Mouse (Mus musculus): ENCODE measurements around the gene Taf1b. TPM values are rescaled to one million over a fixed set of nuclear protein-coding genes. Genes with fewer than 3 reads are reported as not detected.

The Taf1b gene
- polyA plus RNA-seq, 1 experiment from 2014 or later, result 21.7 TPM

- peaks cover 28% of the 10 kb centered on the region for H3K4me1 ChIP-seq
- 50% methylated on average over 3 of the region's 3 CpGs for WGBS
- H3K9ac ChIP-seq, result no peak overlapping the region
- peaks cover 64% of the 10 kb centered on the region for H3K36me3 ChIP-seq
- no peaks in the 10 kb centered on the region for H3K9me3 ChIP-seq
- no peaks in the 10 kb centered on the region for H3K27me3 ChIP-seq (replicated peaks)
- H3K4me3 ChIP-seq, result no peak overlapping the region
- no peak overlapping the region for H3K4me2 ChIP-seq
- peak overlapping the region; percentile 67 for H3K27ac ChIP-seq (replicated peaks)
- no peak for ATAC-seq (ENCODE audit: extremely low read depth, insufficient number of reproducible peaks, low FRiP score, low TSS enrichment)
Observed at GRCm38 (mm10) chr12:24583653-24584052, 85.5 kb downstream of the Taf1b start.

- WGBS, result 84% methylated on average over 8 of the region's 8 CpGs
- ATAC-seq (ENCODE audit: extremely low read depth, insufficient number of reproducible peaks, low FRiP score, low TSS enrichment), result no peak
Observed at GRCm38 (mm10) chr12:24584835-24585234, 86.7 kb downstream of the Taf1b start.

DNA sequence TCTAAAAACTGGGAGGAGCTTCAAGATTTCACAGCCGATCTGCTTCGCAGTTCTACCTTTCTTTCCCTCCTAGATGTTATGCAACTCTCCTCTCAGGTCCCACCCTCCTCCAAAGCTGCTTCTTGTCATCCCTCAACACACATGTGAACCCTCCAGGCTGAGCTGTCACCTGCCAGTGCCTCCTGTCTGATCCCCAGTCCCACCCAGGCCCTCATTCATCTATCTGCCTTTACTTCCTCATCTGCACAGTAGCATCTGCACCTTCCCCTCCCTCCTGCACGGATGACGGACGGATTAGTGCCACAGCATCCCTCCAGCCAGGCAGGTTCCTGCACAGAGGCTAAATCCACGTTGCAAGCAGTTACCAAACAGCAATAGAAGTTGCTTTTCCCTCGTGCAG, 88.0 kb downstream of the Taf1b start:
- peaks cover 64% of the 10 kb centered on the region for H3K36me3 ChIP-seq
- WGBS, result 74% methylated on average over 7 of the region's 7 CpGs
- peaks cover 20% of the 10 kb centered on the region for H3K4me1 ChIP-seq
- H3K4me3 ChIP-seq, result no peak overlapping the region
- H3K4me2 ChIP-seq, result no peak overlapping the region
- no peaks in the 10 kb centered on the region for H3K9me3 ChIP-seq
- no peak for ATAC-seq (ENCODE audit: extremely low read depth, insufficient number of reproducible peaks, low FRiP score, low TSS enrichment)
- no peak overlapping the region for H3K27ac ChIP-seq (replicated peaks)
- H3K27me3 ChIP-seq (replicated peaks), result no peaks in the 10 kb centered on the region
- H3K9ac ChIP-seq, result no peak overlapping the region

More at GRCm38 (mm10) chr12:24584835-24585234, 86.7 kb downstream of the Taf1b start:
- Histone ChIP-seq H3K4me1 (peaks cover 28% of the 10 kb centered on the region), H3K27me3 (replicated peaks) (no peaks in the 10 kb centered on the region), H3K4me2 (no peak overlapping the region), H3K9me3 (no peaks in the 10 kb centered on the region), H3K36me3 (peaks cover 69% of the 10 kb centered on the region), H3K4me3 (no peak overlapping the region), H3K27ac (replicated peaks) (no peak overlapping the region), H3K9ac (no peak overlapping the region)

DNA sequence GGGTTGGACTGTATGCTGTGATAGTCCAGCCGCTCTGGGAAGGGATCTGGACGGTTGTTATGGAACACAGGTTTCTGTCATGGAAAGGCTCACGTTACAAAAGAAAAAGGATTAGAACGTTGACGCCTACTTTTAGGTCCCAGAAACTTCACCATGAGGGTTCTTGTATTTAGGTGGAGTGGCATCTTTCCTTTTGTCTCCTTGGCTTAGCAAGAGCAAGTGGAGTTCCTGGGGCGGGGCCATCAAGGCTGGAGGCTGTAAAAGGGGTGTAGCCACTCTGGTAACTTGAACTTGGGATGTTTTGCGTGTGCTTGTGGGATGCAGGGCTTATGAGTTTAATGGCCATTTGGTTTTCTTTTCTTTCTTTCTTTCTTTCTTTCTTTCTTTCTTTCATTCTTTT, 92.2 kb downstream of the Taf1b start:
- Histone ChIP-seq H3K9ac (no peak overlapping the region), H3K4me2 (no peak overlapping the region), H3K36me3 (peaks cover 45% of the 10 kb centered on the region), H3K4me1 (peaks cover 16% of the 10 kb centered on the region), H3K9me3 (no peaks in the 10 kb centered on the region), H3K27ac (replicated peaks) (no peak overlapping the region), H3K27me3 (replicated peaks) (no peaks in the 10 kb centered on the region), H3K4me3 (no peak overlapping the region)
- no peak for ATAC-seq (ENCODE audit: extremely low read depth, insufficient number of reproducible peaks, low FRiP score, low TSS enrichment)
- WGBS, result 80% methylated on average over 7 of the region's 7 CpGs

GRCm38 (mm10) chr12:24592055-24592454, 93.9 kb downstream of the Taf1b start:
- no peaks in the 10 kb centered on the region for H3K9me3 ChIP-seq
- no peak overlapping the region for H3K4me2 ChIP-seq
- H3K36me3 ChIP-seq, result peaks cover 36% of the 10 kb centered on the region
- H3K27me3 ChIP-seq (replicated peaks), result no peaks in the 10 kb centered on the region
- WGBS, result 83% methylated on average over 9 of the region's 9 CpGs
- H3K4me1 ChIP-seq, result peaks cover 16% of the 10 kb centered on the region
- H3K9ac ChIP-seq, result no peak overlapping the region
- H3K4me3 ChIP-seq, result no peak overlapping the region
- H3K27ac ChIP-seq (replicated peaks), result no peak overlapping the region
- ATAC-seq (ENCODE audit: extremely low read depth, insufficient number of reproducible peaks, low FRiP score, low TSS enrichment), result no peak

DNA sequence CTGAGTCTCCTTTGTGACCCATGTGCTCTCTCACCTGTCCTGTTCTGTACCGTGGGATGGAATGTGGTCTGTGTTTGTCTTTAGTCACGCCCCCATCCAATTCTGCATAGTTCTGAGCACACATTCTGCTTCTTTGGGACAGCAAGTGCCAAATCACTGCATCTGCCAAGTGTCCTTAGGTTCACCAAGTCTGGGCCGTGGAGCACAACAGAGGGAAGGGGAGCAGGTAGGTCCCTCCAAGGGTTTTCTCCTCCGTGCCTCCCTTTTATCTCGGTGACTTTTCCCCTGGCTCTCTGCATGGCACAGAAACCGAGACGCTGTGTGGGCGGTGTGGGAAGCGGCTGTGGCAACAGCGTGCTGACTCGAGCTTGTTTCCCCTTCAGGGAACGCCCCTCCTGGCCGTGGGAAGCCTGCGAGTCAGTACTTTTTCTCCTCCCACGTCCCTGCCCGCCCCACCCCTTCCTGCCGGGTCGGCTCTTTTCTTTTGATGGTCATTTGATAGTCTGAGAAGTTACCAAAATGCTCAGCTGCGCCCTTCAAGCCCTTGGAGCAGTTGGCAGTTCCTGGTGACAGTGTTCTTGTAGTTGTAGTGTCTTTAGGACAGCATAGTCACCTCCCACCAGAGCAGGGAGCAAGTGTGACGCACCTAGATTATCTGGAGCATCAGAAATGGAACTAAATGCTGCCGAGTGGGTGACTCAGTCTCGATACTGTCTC, 95.0 kb downstream of the Taf1b start:
- 18% methylated on average over 22 of the region's 22 CpGs for WGBS
- Histone ChIP-seq H3K27ac (replicated peaks) (0 out of 2 replicates have a peak overlapping the region, but pooled peaks have one; percentile 20), H3K27me3 (replicated peaks) (no peaks in the 10 kb centered on the region), H3K4me3 (peak overlapping the region; percentile 41), H3K36me3 (peaks cover 29% of the 10 kb centered on the region), H3K9me3 (no peaks in the 10 kb centered on the region), H3K9ac (peak overlapping the region; percentile 60; the same call in 1 of the 2 replicates), H3K4me1 (peaks cover 16% of the 10 kb centered on the region), H3K4me2 (peak overlapping the region; percentile 62)
- no peak for ATAC-seq (ENCODE audit: extremely low read depth, insufficient number of reproducible peaks, low FRiP score, low TSS enrichment)

- peaks cover 11% of the 10 kb centered on the region for H3K4me1 ChIP-seq
- 75% methylated on average over 6 of the region's 6 CpGs for WGBS
- no peak overlapping the region for H3K27ac ChIP-seq (replicated peaks)
- no peak for ATAC-seq (ENCODE audit: extremely low read depth, insufficient number of reproducible peaks, low FRiP score, low TSS enrichment)
- no peaks in the 10 kb centered on the region; the same call in 1 of the 2 replicates for H3K27me3 ChIP-seq (replicated peaks)
- H3K4me3 ChIP-seq, result no peak overlapping the region
- H3K9me3 ChIP-seq, result no peaks in the 10 kb centered on the region
- no peak overlapping the region for H3K4me2 ChIP-seq
- H3K9ac ChIP-seq, result no peak overlapping the region
- peaks cover 13% of the 10 kb centered on the region for H3K36me3 ChIP-seq
Observed at GRCm38 (mm10) chr12:24597376-24597775, 99.2 kb downstream of the Taf1b start.

GRCm38 (mm10) chr12:24599366-24599895, 101.3 kb downstream of the Taf1b start:
- Histone ChIP-seq H3K4me3 (no peak overlapping the region), H3K9ac (no peak overlapping the region), H3K27ac (replicated peaks) (no peak overlapping the region), H3K27me3 (replicated peaks) (no peaks in the 10 kb centered on the region; the same call in 1 of the 2 replicates), H3K4me2 (no peak overlapping the region), H3K36me3 (peaks cover 23% of the 10 kb centered on the region), H3K4me1 (no peaks in the 10 kb centered on the region), H3K9me3 (no peaks in the 10 kb centered on the region)
- ATAC-seq (ENCODE audit: extremely low read depth, insufficient number of reproducible peaks, low FRiP score, low TSS enrichment), result no peak
- 70% methylated on average over 8 of the region's 8 CpGs for WGBS

DNA sequence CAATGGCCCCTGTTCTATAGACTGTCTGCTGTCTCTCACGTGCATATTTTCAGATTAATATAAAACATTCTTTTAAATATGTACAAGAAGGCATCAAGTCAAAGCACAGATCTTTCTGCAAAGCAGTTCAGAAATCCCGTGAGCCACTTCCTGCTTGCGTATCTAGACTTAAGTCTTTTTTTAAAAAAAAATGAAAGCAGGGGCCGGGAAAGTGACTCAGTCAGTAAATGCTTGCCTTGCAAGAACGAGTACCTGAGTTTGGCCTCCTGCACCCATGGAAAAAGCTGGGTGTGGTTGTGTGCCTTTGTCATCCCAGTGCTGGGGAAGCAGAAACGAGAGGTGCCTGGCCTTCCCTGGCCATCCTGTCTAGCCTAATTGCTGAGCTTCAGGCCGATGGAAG, 101.9 kb downstream of the Taf1b start:
- no peak for ATAC-seq (ENCODE audit: extremely low read depth, insufficient number of reproducible peaks, low FRiP score, low TSS enrichment)
- Histone ChIP-seq H3K36me3 (peaks cover 20% of the 10 kb centered on the region), H3K4me2 (no peak overlapping the region), H3K9ac (no peak overlapping the region), H3K9me3 (no peaks in the 10 kb centered on the region), H3K4me1 (no peaks in the 10 kb centered on the region), H3K27ac (replicated peaks) (no peak overlapping the region), H3K4me3 (no peak overlapping the region), H3K27me3 (replicated peaks) (no peaks in the 10 kb centered on the region; the same call in 1 of the 2 replicates)
- WGBS, result 81% methylated on average over 7 of the region's 7 CpGs

- H3K9me3 ChIP-seq, result no peaks in the 10 kb centered on the region
- 0 out of 2 replicates have a peak, but pooled peaks have one; percentile 37 for ATAC-seq (ENCODE audit: extremely low read depth, insufficient number of reproducible peaks, low FRiP score, low TSS enrichment)
- no peaks in the 10 kb centered on the region; the same call in 1 of the 2 replicates for H3K27me3 ChIP-seq (replicated peaks)
- no peak overlapping the region for H3K9ac ChIP-seq
- no peak overlapping the region for H3K4me2 ChIP-seq
- WGBS, result 7% methylated on average over 9 of the region's 9 CpGs
- no peak overlapping the region for H3K4me3 ChIP-seq
- peaks cover 20% of the 10 kb centered on the region; the same call in 1 of the 2 replicates for H3K36me3 ChIP-seq
- no peaks in the 10 kb centered on the region for H3K4me1 ChIP-seq
- no peak overlapping the region for H3K27ac ChIP-seq (replicated peaks)
Observed at GRCm38 (mm10) chr12:24600806-24601205, 102.6 kb downstream of the Taf1b start.

- Histone ChIP-seq H3K27ac (replicated peaks) (no peak overlapping the region), H3K9ac (no peak overlapping the region), H3K9me3 (no peaks in the 10 kb centered on the region), H3K4me2 (no peak overlapping the region), H3K36me3 (peaks cover 20% of the 10 kb centered on the region), H3K27me3 (replicated peaks) (no peaks in the 10 kb centered on the region; the same call in 1 of the 2 replicates), H3K4me1 (no peaks in the 10 kb centered on the region), H3K4me3 (no peak overlapping the region)
- no peak for ATAC-seq (ENCODE audit: extremely low read depth, insufficient number of reproducible peaks, low FRiP score, low TSS enrichment)
- 43% methylated on average over 2 of the region's 2 CpGs for WGBS
Observed at GRCm38 (mm10) chr12:24603266-24603665, 105.1 kb downstream of the Taf1b start.

Data from heart, embryonic 13.5 days (tissue).